Mouse (Mus musculus): ENCODE results near the gene Nxnl1. TPM values are rescaled to one million over a fixed set of nuclear protein-coding genes. Genes with fewer than 3 reads are reported as not detected.
A peak's percentile ranks its signal among the peaks of the same experiment; 100 is the strongest.

Gene Nxnl1
- total RNA-seq, 1 experiment from 2014 or later: not detected

DNA sequence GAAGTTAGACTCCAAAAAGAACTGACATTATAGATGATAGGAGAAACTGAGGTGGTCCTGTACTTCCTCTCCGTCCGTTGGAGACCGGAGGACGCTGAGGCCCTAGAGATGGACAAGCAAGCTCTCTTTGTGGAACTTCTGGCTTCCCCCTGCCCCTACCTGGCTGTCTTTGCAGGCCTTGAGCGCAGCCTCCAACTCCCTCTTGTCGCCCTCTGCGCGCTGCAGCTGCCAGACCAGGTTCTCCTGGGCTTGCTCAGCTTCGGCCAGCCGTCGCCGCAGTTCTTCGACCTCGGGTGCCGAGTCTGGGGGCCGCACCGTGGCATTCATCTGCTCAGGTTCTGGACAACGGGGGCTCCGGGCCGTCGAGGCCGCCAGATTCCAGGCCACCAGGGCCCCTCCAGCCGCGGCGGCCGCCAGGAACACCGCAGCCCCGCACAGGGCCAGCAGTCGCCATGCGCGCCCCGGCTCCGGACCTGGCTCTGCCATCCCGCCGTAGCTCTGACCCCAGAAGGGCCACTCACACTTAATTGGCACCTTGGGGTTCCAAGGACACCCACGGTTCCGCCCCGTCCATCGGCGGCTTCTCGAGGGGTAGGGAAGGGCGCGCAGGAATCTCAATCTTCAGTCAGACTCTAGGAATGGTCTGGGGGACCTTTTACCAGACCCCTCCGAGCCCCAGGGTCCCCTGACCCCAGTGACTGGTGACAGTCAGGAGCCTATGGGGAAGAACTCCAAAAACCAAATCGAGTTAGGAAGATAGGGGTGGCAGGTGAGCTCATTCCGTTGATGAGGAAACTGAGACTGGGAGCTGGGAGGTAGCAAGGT is 41.0 kb downstream of the Nxnl1 start, which contains the start of gene Ccdc194:
TSS of gene Ccdc194 (minus strand) at position 486 of the 825 bp plus-strand sequence.
- no peak for ATAC-seq (replicated peaks; ENCODE audit: low read depth, poor library complexity, severe bottlenecking)

- ATAC-seq (replicated peaks; ENCODE audit: low read depth, poor library complexity, severe bottlenecking): peak; percentile 96
Observed at GRCm38 (mm10) chr8:71521634-71522033, 44.8 kb downstream of the Nxnl1 start.

- ATAC-seq (replicated peaks; ENCODE audit: low read depth, poor library complexity, severe bottlenecking): peak; percentile 70
Observed at GRCm38 (mm10) chr8:71519037-71519825, 47.2 kb downstream of the Nxnl1 start.

GRCm38 (mm10) chr8:71516786-71517185 is 49.6 kb downstream of the Nxnl1 start:
- no peak for ATAC-seq (replicated peaks; ENCODE audit: low read depth, poor library complexity, severe bottlenecking)

DNA sequence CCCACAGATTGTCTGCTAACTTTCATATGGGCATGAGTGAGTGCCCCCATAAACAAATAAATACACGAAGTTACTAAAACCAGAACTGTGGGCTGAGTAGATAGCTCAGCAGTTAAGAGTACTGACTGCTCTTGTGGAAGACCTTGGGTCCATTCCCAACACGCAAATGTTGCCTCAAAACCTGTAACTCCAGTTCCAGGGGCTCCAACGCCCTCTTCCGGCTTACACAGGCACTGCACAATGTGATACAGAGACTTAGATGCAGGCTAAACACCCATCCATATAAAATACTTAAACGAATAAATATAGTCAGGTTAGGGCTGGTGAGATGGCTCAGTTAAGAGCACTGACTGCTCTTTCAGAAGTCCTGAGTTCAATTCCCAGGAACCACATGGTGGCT is 51.4 kb downstream of the Nxnl1 start:
- ATAC-seq (replicated peaks; ENCODE audit: low read depth, poor library complexity, severe bottlenecking): no peak

DNA sequence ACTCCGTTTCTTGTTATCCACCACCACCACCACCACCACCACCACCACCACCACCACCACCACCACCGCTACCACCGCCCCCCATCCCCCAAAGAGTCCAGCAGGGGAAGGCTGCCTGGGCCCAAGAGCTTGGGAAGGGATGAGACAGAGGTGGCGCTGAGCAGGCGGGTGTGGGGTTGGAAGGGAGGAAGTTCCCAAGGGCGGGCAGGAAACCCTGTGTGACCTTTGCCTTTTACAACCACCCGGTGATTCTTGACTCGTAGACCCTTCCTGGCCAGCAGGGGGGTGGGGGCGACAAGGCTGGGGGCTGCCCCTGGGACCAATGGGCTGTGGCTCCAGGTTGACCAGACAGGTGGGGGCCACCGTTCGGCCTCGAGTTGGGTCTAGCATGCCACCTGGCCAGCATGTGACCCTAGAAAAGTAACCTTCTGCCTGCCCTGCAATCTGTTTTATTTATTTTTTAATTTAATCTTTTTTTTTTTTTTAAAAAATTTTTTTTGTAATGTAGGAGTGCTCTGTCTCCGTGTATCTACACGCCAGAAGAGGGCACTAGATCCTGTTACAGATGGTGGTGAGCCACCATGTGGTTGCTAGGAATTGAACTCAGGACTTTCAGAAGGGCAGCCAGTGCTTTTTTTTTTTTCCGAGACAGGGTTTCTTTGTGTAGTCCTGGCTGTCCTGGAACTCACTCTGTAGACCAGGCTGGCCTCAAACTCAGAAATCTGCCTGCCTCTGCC is 53.2 kb downstream of the Nxnl1 start:
- ATAC-seq (replicated peaks; ENCODE audit: low read depth, poor library complexity, severe bottlenecking): no peak

DNA sequence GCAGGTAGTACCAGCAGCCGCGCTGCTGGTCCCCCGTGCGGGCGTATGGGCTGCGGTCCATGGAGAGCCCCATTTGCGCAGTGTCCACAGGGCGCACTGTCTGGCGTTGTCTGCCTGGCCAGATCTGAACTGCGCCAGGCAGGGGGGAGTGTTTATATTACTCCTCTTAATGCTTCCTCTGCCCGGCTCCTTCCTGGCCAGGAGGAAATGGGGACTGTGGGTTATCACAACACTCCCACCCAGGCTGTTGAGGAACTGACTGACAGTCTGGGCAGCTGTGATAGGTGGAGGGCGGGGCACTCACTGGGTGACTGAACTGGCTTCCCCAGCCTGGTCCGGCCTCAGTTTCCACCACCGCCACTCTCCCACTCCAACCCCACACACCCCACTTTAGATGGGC is 54.8 kb downstream of the Nxnl1 start, which contains the start of gene Plvap:
TSS of gene Plvap (minus strand) at position 109 of the 400 bp plus-strand sequence.
- ATAC-seq (replicated peaks; ENCODE audit: low read depth, poor library complexity, severe bottlenecking): peak; percentile 85

Other genes starting within 250 kb of the Nxnl1 start
- gene Use1, start 199.8 kb downstream of the Nxnl1 start, total RNA-seq (2017): 137 and 155 TPM in 2 replicates
- gene Ocel1, start 195.3 kb downstream of the Nxnl1 start, total RNA-seq (2017): 10.7 and 18.6 TPM in 2 replicates
- gene Nr2f6, start 184.6 kb downstream of the Nxnl1 start, total RNA-seq (2017): 3.0 and 4.3 TPM in 2 replicates
- gene Ushbp1, start 170.8 kb downstream of the Nxnl1 start, total RNA-seq (2017): not detected in 2 replicates
- 84.6 and 89.2 TPM in 2 replicates for gene Babam1, start 169.7 kb downstream of the Nxnl1 start, total RNA-seq (2017)
- 9.0 and 13.0 TPM in 2 replicates for gene Ankle1, start 160.6 kb downstream of the Nxnl1 start, total RNA-seq (2017)
- 6.5 and 13.3 TPM in 2 replicates for gene Abhd8, start 102.9 kb downstream of the Nxnl1 start, total RNA-seq (2017)
- 79.0 and 80.0 TPM in 2 replicates for gene Mrpl34, start 101.6 kb downstream of the Nxnl1 start, total RNA-seq (2017)
- 9.6 and 17.6 TPM in 2 replicates for gene Dda1, start 97.4 kb downstream of the Nxnl1 start, total RNA-seq (2017)
- gene Ano8, start 80.6 kb downstream of the Nxnl1 start, total RNA-seq (2017): 5.4 and 6.6 TPM in 2 replicates
- 22.6 and 22.7 TPM in 2 replicates for gene Gtpbp3, start 78.5 kb downstream of the Nxnl1 start, total RNA-seq (2017)
- 3.0 and 3.6 TPM in 2 replicates for gene Plvap, start 54.8 kb downstream of the Nxnl1 start, total RNA-seq (2017)
- not detected in 2 replicates for gene Ccdc194, start 40.9 kb downstream of the Nxnl1 start, total RNA-seq (2017)
- gene Bst2, start 29.1 kb downstream of the Nxnl1 start, total RNA-seq (2017): 35.4 and 49.8 TPM in 2 replicates
- 84.7 and 86.2 TPM in 2 replicates for gene Mvb12a, start 23.7 kb downstream of the Nxnl1 start, total RNA-seq (2017)
- gene Tmem221, start 7.7 kb downstream of the Nxnl1 start, total RNA-seq (2017): not detected in 2 replicates
- gene Slc27a1, start 2.3 kb upstream of the Nxnl1 start, total RNA-seq (2017): 6.8 and 9.5 TPM in 2 replicates
- 116 and 131 TPM in 2 replicates for gene Pgls, start 25.6 kb upstream of the Nxnl1 start, total RNA-seq (2017)
- gene Fam129c, start 31.0 kb upstream of the Nxnl1 start, total RNA-seq (2017): 0.97 and 2.3 TPM in 2 replicates
- 64.6 and 75.2 TPM in 2 replicates for gene Colgalt1, start 44.4 kb upstream of the Nxnl1 start, total RNA-seq (2017)
- gene Unc13a, start 105.2 kb upstream of the Nxnl1 start, total RNA-seq (2017): 0.46 and 11.3 TPM in 2 replicates
- gene Jak3, start 109.7 kb upstream of the Nxnl1 start, total RNA-seq (2017): 9.4 and 14.1 TPM in 2 replicates
- gene Insl3, start 122.6 kb upstream of the Nxnl1 start, total RNA-seq (2017): 3.4 and 3.5 TPM in 2 replicates
- gene B3gnt3, start 135.2 kb upstream of the Nxnl1 start, total RNA-seq (2017): 0.23 TPM in 1 of 2 replicates, not detected in the other
- gene Fcho1, start 159.1 kb upstream of the Nxnl1 start, total RNA-seq (2017): 64.3 and 91.5 TPM in 2 replicates